Mouse (Mus musculus) midbrain, postnatal 0 days (tissue): Measurements from ENCODE around the gene Gm20517. TPM values are rescaled to one million over a fixed set of nuclear protein-coding genes. Genes with fewer than 3 reads are reported as not detected.

ENCODE experiments used
- ATAC-seq: fragments of 200-750 bp; cut with Nextera tagmentation; 2 replicates; pipeline ENCODE4 v1.8.0; 2017; ENCODE audit warnings: moderate number of reproducible peaks, mild to moderate bottlenecking, moderate TSS enrichment, moderate library complexity; ENCODE audit not compliant: low FRiP score
- DNase-seq: peaks from one replicate; pipeline ENCODE4 v3.0.0-alpha.2; 2015; ENCODE audit warnings: low spot score
- H3K27ac ChIP-seq: fragments of 300-500 bp; sonication (generic); 2 replicates; pipeline ENCODE4 v1.5.1; 2014; ENCODE audit warnings: low read depth, mild to moderate bottlenecking, low read length, mixed read lengths
- H3K27me3 ChIP-seq: fragments of 300-500 bp; sonication (generic); 2 replicates; pipeline ENCODE4 v1.6.1; 2014; ENCODE audit warnings: low read length, control low read depth, mixed read lengths; ENCODE audit not compliant: insufficient read depth
- H3K36me3 ChIP-seq: fragments of 300-500 bp; sonication (generic); 2 replicates; pipeline ENCODE4 v1.6.1; 2014; ENCODE audit warnings: low read length, control low read depth, mixed read lengths; ENCODE audit not compliant: insufficient read depth
- H3K4me1 ChIP-seq: fragments of 300-500 bp; sonication (generic); 2 replicates; pipeline ENCODE4 v1.6.1; 2014; ENCODE audit warnings: mild to moderate bottlenecking, control low read depth, antibody characterized with exemption, low read length, mixed read lengths; ENCODE audit not compliant: insufficient read depth
- H3K4me2 ChIP-seq: fragments of 300-500 bp; sonication (generic); 2 replicates; pipeline ENCODE4 v1.6.1; 2014; ENCODE audit warnings: low read depth, mild to moderate bottlenecking, low read length, mixed read lengths; ENCODE audit not compliant: poor library complexity, severe bottlenecking
- H3K4me3 ChIP-seq: fragments of 300-500 bp; sonication (generic); 2 replicates; pipeline ENCODE4 v1.5.1; 2014; ENCODE audit warnings: low read depth, mild to moderate bottlenecking, low read length, moderate library complexity
- H3K9ac ChIP-seq: fragments of 300-500 bp; sonication (generic); replicated peaks from 2 replicates; pipeline ENCODE4 v1.6.1; 2014; ENCODE audit warnings: mild to moderate bottlenecking, low read length, moderate library complexity, mixed read lengths; ENCODE audit not compliant: poor library complexity, severe bottlenecking
- H3K9me3 ChIP-seq: fragments of 300-500 bp; sonication (generic); 2 replicates; pipeline ENCODE4 v1.6.1; 2016; ENCODE audit warnings: low read length, control low read depth
- CTCF ChIP-seq: IDR thresholded peaks from 2 replicates; pipeline ENCODE4 v1.5.1; 2016; ENCODE audit warnings: antibody characterized with exemption, mild to moderate bottlenecking
- WGBS: fragments of 180-500 bp; shearing (Covaris S2); extraction: QIAGEN DNeasy Blood & Tissue Kit; methylation state at CpG from one replicate; pipeline ENCODE4 v1.1.7; 2014; 5-methylcytosine and 5-hydroxymethylcytosine counted together
- polyA plus RNA-seq: library from polyadenylated mRNA; unstranded; fragments of >200 nt; fragmentation: Nextera tagmentation; extraction: Ambion mirVana; gene quantifications from 2 replicates; pipeline ENCODE4 v1.2.1, GENCODE M21; 2015
- total RNA-seq: library from RNA; depleted of rRNA; stranded (reverse); fragments of >200 nt; gene quantifications from 2 replicates; pipeline ENCODE4 v1.2.3, GENCODE M21; 2014

Gm20517 gene
- total and polyA plus RNA-seq, 2 experiments from 2014 or later, result 0.96 to 3.2 TPM

GRCm38 (mm10) chr17:47594969-47595247 lies 16.5 kb upstream of the Gm20517 start:
- DNase-seq, result no peak

DNA sequence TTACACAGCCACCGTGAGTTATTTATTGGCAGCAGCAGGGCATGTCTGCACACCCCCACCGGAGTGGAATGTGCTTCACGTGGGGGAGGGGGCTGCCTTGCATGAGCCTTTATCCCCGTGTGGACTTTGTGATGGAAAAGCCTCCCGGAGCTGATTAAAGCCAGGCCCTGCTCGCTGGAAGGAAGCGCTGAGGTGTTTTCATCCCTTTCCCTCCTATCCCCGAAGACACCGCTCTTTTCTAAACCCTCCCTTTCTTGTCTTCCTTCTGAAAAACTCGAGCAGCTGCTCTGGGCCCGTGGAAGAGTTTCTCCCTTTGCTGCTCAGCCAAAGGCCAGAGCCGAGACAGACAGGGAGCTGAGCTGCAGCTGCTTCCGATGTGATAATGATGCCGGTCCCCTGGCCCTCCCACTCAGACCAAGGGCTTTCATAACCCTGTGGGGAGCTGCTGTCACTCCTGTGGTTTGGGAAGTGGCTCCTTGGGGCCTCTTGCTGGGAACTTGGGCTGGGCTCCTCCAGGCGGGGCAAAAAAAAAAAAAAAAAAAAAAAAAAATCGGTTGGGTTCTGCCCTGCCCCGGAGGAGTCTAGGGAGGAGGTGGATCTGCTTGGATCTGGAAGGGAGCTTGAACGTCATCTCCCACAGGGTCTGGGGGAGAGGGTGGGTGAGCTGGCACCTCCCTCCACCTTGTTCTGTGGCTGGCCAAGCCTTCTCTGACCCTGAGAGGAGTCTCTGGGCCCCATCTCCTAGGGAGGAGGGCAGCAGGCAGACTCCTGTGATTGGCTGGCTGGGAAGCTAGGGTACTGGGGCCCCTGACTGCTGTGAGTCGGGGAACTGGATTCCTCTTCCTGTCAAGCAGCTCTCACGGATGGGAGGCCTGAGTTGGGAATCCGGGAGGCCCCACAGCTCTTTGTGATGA lies 15.9 kb upstream of the Gm20517 start:
- Histone ChIP-seq H3K9me3 (no peaks in the 10 kb centered on the region), H3K27me3 (no peaks in the 10 kb centered on the region), H3K4me2 (peak overlapping the region; percentile 98), H3K27ac (peak overlapping the region; percentile 63), H3K4me3 (peak overlapping the region; percentile 73), H3K4me1 (no peaks in the 10 kb centered on the region), H3K36me3 (peaks cover 3% of the 10 kb centered on the region; the same call in 1 of the 2 replicates), H3K9ac (peak overlapping the region; percentile 39)
- WGBS, result 4% methylated on average over 21 of the region's 21 CpGs
- 0 out of 2 replicates have a peak, but pooled peaks have one; percentile 14 for ATAC-seq
- no peak for TF ChIP-seq CTCF
- peak; percentile 53 for DNase-seq

More at GRCm38 (mm10) chr17:47594969-47595247, 16.5 kb upstream of the Gm20517 start:
- WGBS, result 3% methylated on average over 7 of the region's 9 CpGs
- H3K9me3 ChIP-seq, result no peaks in the 10 kb centered on the region
- H3K4me1 ChIP-seq, result no peaks in the 10 kb centered on the region
- peak overlapping the region; percentile 73 for H3K4me3 ChIP-seq
- H3K27me3 ChIP-seq, result no peaks in the 10 kb centered on the region
- peak overlapping the region; percentile 98 for H3K4me2 ChIP-seq
- TF ChIP-seq CTCF, result no peak
- peak overlapping the region; percentile 63 for H3K27ac ChIP-seq
- peak overlapping the region; percentile 39; the same call in 1 of the 2 replicates for H3K9ac ChIP-seq
- no peak for ATAC-seq
- H3K36me3 ChIP-seq, result 0 out of 2 replicates have a peak, but pooled peaks cover 3% of the 10 kb centered on the region

GRCm38 (mm10) chr17:47596162-47596838 lies 15.1 kb upstream of the Gm20517 start:
- DNase-seq (no peak), ATAC-seq (no peak)
- H3K4me1 ChIP-seq, result no peaks in the 10 kb centered on the region
- no peaks in the 10 kb centered on the region for H3K27me3 ChIP-seq
- WGBS, result 29% methylated on average over 6 of the region's 6 CpGs
- no peak overlapping the region for H3K4me3 ChIP-seq
- peaks cover 10% of the 10 kb centered on the region for H3K36me3 ChIP-seq
- peak overlapping the region; percentile 33; the same call in 1 of the 2 replicates for H3K9ac ChIP-seq
- no peaks in the 10 kb centered on the region for H3K9me3 ChIP-seq
- peak overlapping the region; percentile 98; the same call in 1 of the 2 replicates for H3K4me2 ChIP-seq
- peak overlapping the region; percentile 63 for H3K27ac ChIP-seq
- no peak for TF ChIP-seq CTCF

- ATAC-seq, result no peak
- TF ChIP-seq CTCF, result no peak
- no peak overlapping the region for H3K9ac ChIP-seq
- H3K9me3 ChIP-seq, result no peaks in the 10 kb centered on the region
- H3K27ac ChIP-seq, result no peak overlapping the region
- peaks cover 15% of the 10 kb centered on the region for H3K36me3 ChIP-seq
- H3K4me1 ChIP-seq, result no peaks in the 10 kb centered on the region
- H3K4me2 ChIP-seq, result no peak overlapping the region
- H3K4me3 ChIP-seq, result no peak overlapping the region
- no peaks in the 10 kb centered on the region for H3K27me3 ChIP-seq
- WGBS, result 47% methylated on average over 5 of the region's 5 CpGs
- no peak for DNase-seq
Measured at GRCm38 (mm10) chr17:47596839-47597164, 14.6 kb upstream of the Gm20517 start.

- ATAC-seq, result no peak
- Histone ChIP-seq H3K9ac (no peak overlapping the region), H3K36me3 (peaks cover 20% of the 10 kb centered on the region), H3K27me3 (no peaks in the 10 kb centered on the region), H3K4me3 (no peak overlapping the region), H3K4me1 (no peaks in the 10 kb centered on the region), H3K27ac (no peak overlapping the region), H3K9me3 (no peaks in the 10 kb centered on the region), H3K4me2 (no peak overlapping the region)
- no peak for DNase-seq
- TF ChIP-seq CTCF, result no peak
- whole genome bisulfite sequencing, result 49% methylated on average over 13 of the region's 13 CpGs
Measured at GRCm38 (mm10) chr17:47597261-47597660, 14.1 kb upstream of the Gm20517 start.
